Mouse (Mus musculus) Patski (cell line): Measurements from ENCODE around the gene Sipa1l1. TPM values are rescaled to one million over a fixed set of nuclear protein-coding genes. Genes with fewer than 3 reads are reported as not detected.

Experiments used
- ATAC-seq: fragments of 100-300 bp; one replicate; pipeline ENCODE4 v1.8.0; 2021
- CTCF ChIA-PET: fragments of 350-600 bp; sonication (Branson Sonifier 250); formaldehyde crosslinking; loops from one replicate; lab custom pipeline; 2022; ENCODE audit warnings: inconsistent platforms; lab: Charles Lee
- POLR2A ChIA-PET: fragments of 350-600 bp; sonication (Branson Sonifier 250); formaldehyde crosslinking; loops from one replicate; lab custom pipeline; 2022; ENCODE audit warnings: antibody characterized with exemption, inconsistent platforms; lab: Charles Lee
- DNase-seq: peaks from one replicate; pipeline ENCODE4 v3.0.0-alpha.2; 2011; ENCODE audit warnings: low read depth, low spot score
- H3K27me3 ChIP-seq: fragments of 371-371 bp; one replicate; pipeline ENCODE4 v1.5.1; 2021
- CTCF ChIP-seq: fragments of 100-300 bp; IDR thresholded peaks from one replicate; pipeline ENCODE4 v1.5.1; 2021
- in situ Hi-C: fragments of 300-500 bp; cut with MboI; formaldehyde crosslinking; loops from 3 replicates; pipeline ENCODE4 v1.11.1; 2018; ENCODE audit warnings: low pct_unique_long_range_greater_than_20kb, mixed read lengths
- polyA plus RNA-seq: library from polyadenylated mRNA; unstranded; gene quantifications from one replicate; pipeline ENCODE4 v1.2.3, GENCODE M21; 2021

The Sipa1l1 gene
- polyA plus RNA-seq, 1 experiment from 2014 or later: 26.0 TPM

DNA sequence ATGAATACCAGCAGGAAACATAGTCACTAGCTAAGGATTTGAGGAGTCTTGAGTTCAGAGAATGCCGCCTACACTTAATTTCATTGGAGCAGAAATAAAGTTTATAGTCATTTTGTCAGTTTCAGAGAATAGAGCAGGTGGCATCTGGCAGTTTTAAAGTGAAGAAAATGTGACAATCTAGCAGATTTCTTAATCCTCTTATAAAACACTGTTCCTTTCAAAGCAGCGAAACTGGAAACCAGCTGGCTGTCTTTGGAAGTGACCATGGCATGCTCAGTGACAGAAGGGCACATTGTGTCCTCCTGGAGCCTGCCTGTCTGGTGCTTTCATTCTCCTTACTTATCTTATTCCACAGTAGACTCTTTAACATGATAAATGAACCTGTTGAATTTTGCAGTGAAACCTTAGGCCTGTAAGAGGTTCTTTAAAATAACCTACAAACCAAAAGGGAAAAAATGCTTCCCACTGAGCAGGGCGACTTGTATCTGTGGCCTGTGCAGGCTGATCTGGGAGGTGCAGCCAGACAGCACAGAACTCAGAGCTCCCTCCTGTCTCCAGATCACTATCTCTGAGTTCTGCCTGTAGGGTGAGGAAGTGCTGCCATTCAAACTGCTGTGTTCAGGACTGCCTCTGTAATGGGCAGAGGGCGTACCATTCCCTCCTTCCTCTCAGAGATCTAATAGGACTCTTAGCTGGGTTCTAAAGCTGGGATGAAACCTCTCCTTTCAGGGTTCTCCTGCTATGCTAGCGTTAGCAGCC, 200.5 kb downstream of the Sipa1l1 start:
- in situ Hi-C loops: no loop called here
- no peaks in the 10 kb centered on the region for H3K27me3 ChIP-seq
- no peak for ATAC-seq
- ChIA-PET CTCF (interaction anchor here (0.7 kb wide), 1 partner anchor 35 kb away, joined by 3 read pairs; no protein-coding TSS in a partner anchor), POLR2A (no interaction called here)
- no peak for TF ChIP-seq CTCF
- no peak for DNase-seq

DNA sequence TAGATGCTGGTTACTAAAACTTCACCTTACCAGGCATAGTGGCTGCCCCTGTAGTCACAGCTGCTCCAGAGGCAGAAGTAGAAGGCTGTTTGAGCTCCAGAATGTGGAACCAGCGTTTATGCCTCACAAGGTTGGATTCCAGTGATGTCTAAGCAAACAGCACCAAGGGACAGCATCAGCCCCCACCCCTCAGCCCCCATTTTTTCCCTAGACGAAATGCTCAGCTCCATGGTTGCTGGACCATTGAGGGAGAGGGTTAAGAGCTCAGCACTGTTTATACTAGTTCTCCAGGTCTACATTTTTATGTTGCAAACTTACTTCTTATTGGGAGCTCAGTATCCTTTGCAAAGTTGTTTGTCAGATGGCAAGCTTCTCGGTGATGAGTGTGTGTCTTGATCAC, 202.1 kb downstream of the Sipa1l1 start:
- in situ Hi-C loops: no loop called here
- no peak for ATAC-seq
- TF ChIP-seq CTCF: no peak
- CTCF ChIA-PET: interaction anchor here (1.0 to 1.2 kb wide), 4 partner anchors 13 to 182 kb away, joined by 3 read pairs; no protein-coding TSS in a partner anchor
- H3K27me3 ChIP-seq: no peaks in the 10 kb centered on the region
- POLR2A ChIA-PET: interaction anchor here (0.6 kb wide), 1 partner anchor 217 kb away, joined by 4 read pairs; no protein-coding TSS in a partner anchor
- DNase-seq: no peak

DNA sequence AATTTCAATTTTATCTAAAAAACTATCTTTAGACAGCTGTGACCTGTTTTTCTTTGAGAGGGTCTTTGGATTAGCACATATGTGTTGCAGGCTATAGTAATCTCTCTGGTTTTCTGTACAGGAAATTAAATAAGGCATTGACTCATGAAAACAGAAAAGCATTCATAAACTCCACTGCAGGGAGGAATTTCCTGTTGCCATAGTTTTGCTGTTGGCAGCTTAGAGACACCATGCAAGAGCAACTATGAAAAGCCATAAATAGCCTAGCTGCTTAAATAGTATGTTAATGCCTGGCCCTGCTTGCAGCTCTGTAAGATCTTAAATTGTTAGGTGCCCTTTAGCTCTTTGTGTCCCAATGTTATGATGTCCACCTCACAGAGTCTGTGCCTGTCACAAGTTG, 204.9 kb downstream of the Sipa1l1 start:
- ATAC-seq (peak; percentile 93), DNase-seq (no peak)
- H3K27me3 ChIP-seq: no peaks in the 10 kb centered on the region
- no peak for TF ChIP-seq CTCF
- in situ Hi-C loops: no loop called here
- CTCF ChIA-PET: no interaction called here
- POLR2A ChIA-PET: interaction anchor here (0.6 to 0.9 kb wide), 2 partner anchors 11 to 36 kb away, joined by 3 read pairs; no protein-coding TSS in a partner anchor

DNA sequence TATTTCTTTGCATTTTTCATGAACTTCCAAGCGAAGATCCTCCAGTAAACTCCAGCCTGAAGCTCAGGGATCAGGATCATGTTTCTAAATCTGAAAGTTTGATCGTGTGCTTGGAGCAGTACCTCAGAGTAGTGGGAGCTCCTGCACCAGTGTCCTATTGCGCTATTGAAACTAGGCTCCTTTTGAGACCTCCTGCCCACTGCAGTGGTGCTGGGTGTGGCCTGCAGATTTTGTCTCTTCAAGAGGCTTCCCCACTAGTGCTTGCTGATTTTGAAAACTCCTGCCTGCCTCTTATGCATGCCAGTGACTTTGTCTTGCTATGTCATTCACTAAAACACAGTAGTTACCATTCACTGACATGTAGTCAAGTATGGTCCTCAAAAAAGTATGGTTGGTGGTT, 213.8 kb downstream of the Sipa1l1 start:
- ATAC-seq: no peak
- TF ChIP-seq CTCF: no peak
- in situ Hi-C loops: no loop called here
- no peak for DNase-seq
- no peaks in the 10 kb centered on the region for H3K27me3 ChIP-seq
- ChIA-PET POLR2A (no interaction called here), CTCF (no interaction called here)

DNA sequence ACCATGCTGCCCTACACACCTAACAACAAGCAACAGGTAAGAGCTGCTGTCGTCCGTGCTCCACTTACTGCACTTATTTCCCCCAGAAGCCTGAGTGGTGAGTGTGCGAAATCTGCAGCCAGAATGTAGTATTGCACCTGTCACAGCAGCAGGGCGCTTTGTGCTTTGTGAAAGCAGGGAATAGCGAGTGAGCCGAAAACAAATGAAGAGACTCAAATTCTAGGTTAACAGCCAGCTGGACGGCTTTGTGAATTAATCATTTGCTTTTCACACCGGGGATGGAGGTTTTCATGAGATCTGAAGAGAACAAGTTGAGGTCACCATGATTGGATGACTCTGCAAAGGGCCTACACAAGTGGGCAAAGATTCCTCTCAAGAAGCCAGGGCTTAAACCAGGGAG, 215.6 kb downstream of the Sipa1l1 start:
- H3K27me3 ChIP-seq: no peaks in the 10 kb centered on the region
- TF ChIP-seq CTCF: no peak
- ChIA-PET POLR2A (no interaction called here), CTCF (interaction anchor here (1.0 to 1.7 kb wide), 3 partner anchors 9 to 13 kb away, joined by 3 to 4 read pairs (median 4); no protein-coding TSS in a partner anchor)
- DNase-seq (no peak), ATAC-seq (no peak)
- in situ Hi-C loops: no loop called here

DNA sequence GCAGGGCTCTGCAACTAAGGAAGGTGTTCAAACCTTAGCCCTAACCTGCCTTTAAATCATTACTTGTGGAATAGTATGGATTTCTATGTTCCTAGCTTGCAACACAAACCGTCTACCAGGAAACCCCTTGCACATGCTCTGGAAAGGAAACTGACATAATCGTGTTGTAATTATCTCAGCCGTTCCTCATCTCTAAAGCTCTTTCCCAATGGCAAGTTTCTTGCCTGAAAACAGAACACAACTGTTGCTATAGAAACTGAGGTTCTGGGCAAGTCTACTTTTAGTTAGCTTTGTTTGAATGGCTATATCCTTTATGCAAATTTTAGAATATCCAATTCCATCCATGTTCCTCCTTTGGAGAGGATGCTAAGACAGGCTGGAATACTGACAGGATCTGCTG, 217.9 kb downstream of the Sipa1l1 start:
- TF ChIP-seq CTCF: no peak

DNA sequence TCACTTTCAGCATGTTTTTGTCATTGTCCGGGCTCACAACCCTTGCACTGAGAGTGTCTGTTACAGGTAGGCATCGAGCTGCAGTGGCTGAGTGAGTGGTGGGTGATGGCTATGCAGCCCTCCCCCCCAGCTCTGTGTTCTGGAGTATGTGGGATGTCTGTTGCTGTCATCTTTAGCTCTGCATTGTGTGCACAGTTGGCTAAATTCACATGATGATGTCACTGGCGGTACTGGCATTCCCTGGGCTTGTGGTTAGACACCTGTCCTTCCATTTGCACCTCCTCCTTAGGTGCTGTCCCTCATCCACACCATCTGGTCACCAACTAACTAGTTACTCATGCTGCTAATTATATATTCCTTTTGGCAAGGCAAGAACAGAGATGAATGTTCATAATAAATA, 218.5 kb downstream of the Sipa1l1 start:
- TF ChIP-seq CTCF: no peak
- no peaks in the 10 kb centered on the region for H3K27me3 ChIP-seq
- CTCF ChIA-PET: no interaction called here
- POLR2A ChIA-PET: no interaction called here
- ATAC-seq: no peak
- in situ Hi-C loops: no loop called here
- DNase-seq: no peak

More for the DNA sequence above, 217.9 kb downstream of the Sipa1l1 start:
- ChIA-PET POLR2A (no interaction called here), CTCF (no interaction called here)
- in situ Hi-C loops: no loop called here
- ATAC-seq (no peak), DNase-seq (no peak)
- H3K27me3 ChIP-seq: no peaks in the 10 kb centered on the region

DNA sequence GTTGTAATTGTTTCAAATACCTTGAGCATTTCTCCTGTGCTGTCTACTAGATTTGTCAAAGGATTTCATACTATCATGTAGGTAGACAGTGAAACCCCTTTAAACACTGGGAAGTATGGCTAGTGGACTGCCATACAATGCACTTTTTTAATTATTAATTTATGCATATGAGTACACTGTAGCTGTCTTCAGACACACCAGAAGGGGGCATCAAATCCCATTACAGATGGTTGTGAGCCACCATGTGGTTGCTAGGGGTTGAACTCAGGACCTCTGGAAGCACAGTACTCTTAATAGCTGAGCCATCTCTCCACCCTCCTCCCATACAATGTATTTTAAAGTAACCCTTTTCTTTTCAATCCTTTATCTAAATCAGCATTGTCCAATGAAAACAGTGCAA, 219.0 kb downstream of the Sipa1l1 start:
- ChIA-PET CTCF (no interaction called here), POLR2A (no interaction called here)
- no peak for TF ChIP-seq CTCF
- DNase-seq (no peak), ATAC-seq (no peak)
- in situ Hi-C loops: no loop called here
- H3K27me3 ChIP-seq: no peaks in the 10 kb centered on the region

DNA sequence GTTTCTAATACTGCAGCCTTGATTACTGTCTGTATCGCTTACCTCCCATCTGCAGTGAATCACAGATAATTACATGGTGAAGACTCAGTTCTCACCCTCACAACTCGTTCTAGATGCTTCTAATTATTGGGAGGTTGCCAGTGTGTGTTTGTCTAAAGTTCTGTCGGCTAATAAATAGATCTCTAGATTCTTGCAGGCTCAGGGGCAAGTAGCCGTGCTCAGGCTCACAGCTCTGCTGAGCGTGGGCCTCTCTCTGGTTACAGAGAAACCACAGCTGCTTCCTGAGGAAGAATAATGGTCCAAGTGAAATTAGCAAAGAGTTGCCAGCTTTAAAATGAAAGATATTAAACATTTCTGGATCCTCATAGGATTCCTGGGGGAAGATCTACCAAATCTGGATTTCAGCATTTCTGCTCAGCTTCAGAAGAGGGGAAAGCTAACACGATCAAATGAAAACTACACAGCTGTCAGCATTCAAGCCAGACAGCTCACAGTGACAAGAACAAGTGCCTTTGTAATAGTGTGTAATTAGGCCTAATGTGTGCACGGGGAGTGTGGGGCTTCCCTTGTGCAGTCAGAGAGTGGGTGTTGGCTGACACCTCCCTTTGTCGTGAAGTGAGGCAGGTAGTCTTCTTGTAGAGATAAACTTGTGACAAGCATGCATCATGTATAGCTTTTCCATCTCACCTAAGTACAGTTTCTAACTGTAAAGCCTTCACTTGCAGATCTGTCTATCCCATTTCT, 225.2 kb downstream of the Sipa1l1 start:
- no peak for ATAC-seq
- ChIA-PET CTCF (interaction anchor here (1.5 kb wide), 1 partner anchor 10 kb away, joined by 4 read pairs; no protein-coding TSS in a partner anchor), POLR2A (no interaction called here)
- H3K27me3 ChIP-seq: no peaks in the 10 kb centered on the region
- TF ChIP-seq CTCF: no peak
- in situ Hi-C loops: no loop called here
- no peak for DNase-seq

DNA sequence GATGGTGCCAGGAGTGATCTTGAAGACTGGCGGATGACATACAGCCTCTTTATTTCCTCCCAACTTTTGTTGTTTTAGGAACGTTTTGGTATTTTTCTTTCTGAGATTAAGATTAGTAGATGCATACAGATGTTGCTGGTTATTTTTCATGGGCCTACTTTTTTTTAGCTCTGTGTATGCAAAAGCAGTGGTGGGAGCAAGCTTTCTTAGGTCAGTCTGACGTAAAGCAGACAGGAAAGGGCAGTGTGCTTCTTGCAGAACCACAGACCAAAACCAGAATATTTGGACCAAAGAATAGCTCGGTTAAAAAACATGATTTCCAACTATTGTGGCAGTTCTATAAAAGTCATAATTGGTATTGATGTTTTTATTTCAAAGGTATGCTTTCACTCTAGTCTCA, 226.1 kb downstream of the Sipa1l1 start:
- no peak for TF ChIP-seq CTCF
- ChIA-PET POLR2A (interaction anchor here (0.7 kb wide), 1 partner anchor 10 kb away, joined by 3 read pairs; no protein-coding TSS in a partner anchor), CTCF (no interaction called here)
- in situ Hi-C loops: no loop called here
- ATAC-seq: no peak
- no peaks in the 10 kb centered on the region for H3K27me3 ChIP-seq
- DNase-seq: no peak

DNA sequence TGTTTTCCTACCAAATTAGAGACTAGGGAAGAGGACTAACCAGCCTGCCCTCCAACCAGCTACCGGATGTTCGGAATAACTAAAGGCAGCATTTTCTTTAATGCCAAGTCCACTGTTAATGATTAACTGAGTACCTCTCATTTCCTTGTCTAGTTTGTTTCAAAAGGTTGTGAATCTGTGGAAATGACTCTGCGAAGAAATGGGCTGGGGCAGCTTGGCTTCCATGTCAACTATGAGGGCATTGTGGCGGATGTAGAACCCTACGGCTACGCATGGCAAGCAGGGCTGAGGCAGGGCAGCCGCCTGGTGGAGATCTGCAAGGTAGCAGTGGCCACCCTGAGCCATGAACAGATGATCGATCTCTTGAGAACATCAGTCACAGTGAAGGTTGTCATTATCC, 228.1 kb downstream of the Sipa1l1 start:
- ChIA-PET CTCF (no interaction called here), POLR2A (interaction anchor here (0.6 kb wide), 1 partner anchor 901 kb away, joined by 3 read pairs; no protein-coding TSS in a partner anchor)
- in situ Hi-C loops: no loop called here
- TF ChIP-seq CTCF: no peak
- no peak for DNase-seq
- no peaks in the 10 kb centered on the region for H3K27me3 ChIP-seq
- no peak for ATAC-seq
